Mouse (Mus musculus): Measurements from ENCODE around the gene Nlrp1a. TPM values are rescaled to one million over a fixed set of nuclear protein-coding genes. Genes with fewer than 3 reads are reported as not detected.
A peak's percentile ranks its signal among the peaks of the same experiment; 100 is the strongest.

Nlrp1a gene
- 1 to 10 TPM; 1.7 to 2.0 TPM for total RNA-seq (2021)
- long read RNA-seq, experiment 1: 0 reads
- long read RNA-seq, experiment 2, partial matches to known transcripts: 0 of 1 reads
- long read RNA-seq, experiment 2, other reads (novel, unspliced or antisense): 1 of 1 reads

GRCm38 (mm10) chr11:71144661-71145060 lies at the start of gene Nlrp1a:
Gene Nlrp1a (minus strand): TSS chr11:71144704.
- peak in 1 of 2 experiments; percentile 13 for DNase-seq

- no peak for DNase-seq
Observed at GRCm38 (mm10) chr11:71169633-71170032, 25.1 kb upstream of the Nlrp1a start.

GRCm38 (mm10) chr11:71164139-71164538 lies 19.6 kb upstream of the Nlrp1a start:
- DNase-seq: no peak

- DNase-seq: no peak
Observed at GRCm38 (mm10) chr11:71159439-71160136, 15.1 kb upstream of the Nlrp1a start.

GRCm38 (mm10) chr11:71155272-71155671 lies 10.8 kb upstream of the Nlrp1a start:
- no peak for DNase-seq

GRCm38 (mm10) chr11:71142031-71142430 lies 2.5 kb downstream of the Nlrp1a start:
- no peak for DNase-seq

- no peak for DNase-seq
Observed at GRCm38 (mm10) chr11:71107128-71107527, 37.4 kb downstream of the Nlrp1a start.

GRCm38 (mm10) chr11:71106261-71107021 lies 38.1 kb downstream of the Nlrp1a start:
- no peak for DNase-seq

- no peak for DNase-seq
Observed at GRCm38 (mm10) chr11:71103931-71104330, 40.6 kb downstream of the Nlrp1a start.

GRCm38 (mm10) chr11:71076342-71076741 lies 68.2 kb downstream of the Nlrp1a start:
- DNase-seq: no peak

GRCm38 (mm10) chr11:71052554-71052953 lies 92.0 kb downstream of the Nlrp1a start:
- DNase-seq: peak; percentile 11 to 16

Other genes with a start within 250 kb of the Nlrp1a start
- gene Nup88, start 174.7 kb downstream of the Nlrp1a start, total RNA-seq (2021): 10 to 100 TPM; 56.0 to 60.3 TPM
- gene Rpain, start 174.5 kb downstream of the Nlrp1a start, total RNA-seq (2021): 10 to 100 TPM; 23.8 to 26.0 TPM
- gene C1qbp, start 161.7 kb downstream of the Nlrp1a start, total RNA-seq (2021): 100 to 1,000 TPM; 231 to 240 TPM
- gene Dhx33, start 140.3 kb downstream of the Nlrp1a start, total RNA-seq (2021): 10 to 100 TPM; 28.4 to 31.4 TPM
- gene Mis12, start 125.1 kb downstream of the Nlrp1a start, total RNA-seq (2021): 10 to 100 TPM; 21.8 to 26.3 TPM
- gene Derl2, start 124.9 kb downstream of the Nlrp1a start, total RNA-seq (2021): 10 to 100 TPM; 71.1 to 92.2 TPM
- gene 6330403K07Rik, start 111.2 kb downstream of the Nlrp1a start, total RNA-seq (2021): 1 to 10 TPM; 7.3 to 7.4 TPM
- gene Nlrp1b, start 86.0 kb upstream of the Nlrp1a start, total RNA-seq (2021): under 1 TPM; 0.30 TPM

All from adrenal gland, postnatal 36 days (tissue).